In the genomic region with DNA sequence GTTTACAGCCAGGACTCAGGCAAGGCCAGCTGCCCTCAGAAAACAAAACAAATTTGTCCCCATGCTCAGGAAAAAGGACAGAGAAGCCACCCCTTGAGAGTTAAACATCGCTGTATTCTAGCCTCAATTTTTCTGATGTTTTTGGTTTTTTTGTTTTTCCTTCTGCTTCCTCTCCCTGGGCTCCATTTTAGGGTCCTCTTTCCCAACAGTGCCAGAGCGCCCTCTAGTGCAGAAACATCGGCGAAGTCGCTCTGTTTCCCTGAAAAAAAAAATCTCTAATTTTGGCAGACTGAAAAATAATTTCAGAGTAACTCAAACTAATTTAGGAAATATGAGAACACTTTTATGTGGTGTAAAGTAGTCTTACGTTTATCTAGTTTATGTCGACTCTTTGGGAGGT, we compare ENCODE assay signal across 8 mouse cellular contexts. TPM values are rescaled to one million over a fixed set of nuclear protein-coding genes. Genes with fewer than 3 reads are reported as not detected.
DNase-seq lines count a peak whose midpoint lies in the region; ATAC-seq and TF ChIP-seq lines count a peak whose summit lies in the region.

No protein-coding gene starts in this region.

- TF ChIP-seq POLR2A in testis, adult 2 months (IDR thresholded peaks at IDR 0.05; ENCODE audit: control insufficient read depth, low read depth, low read length), result no peak

- H3K27ac ChIP-seq in gastrocnemius, adult 2 months, result no peak overlapping the region
- H3K27ac ChIP-seq in heart, postnatal 0 days (ENCODE audit: low read depth), result no peak overlapping the region
- no peak overlapping the region for H3K27ac ChIP-seq in testis, adult 2 months (ENCODE audit: control insufficient read depth, insufficient read depth, low read depth, low read length)

- in situ Hi-C loops in Patski (cut with MboI; ENCODE audit: low pct_unique_long_range_greater_than_20kb), result loop anchor here (25.0 kb wide), 1 partner anchor 957 kb away; no protein-coding TSS in a partner anchor

- no peak for TF ChIP-seq EP300 in heart, postnatal 0 days (IDR thresholded peaks at IDR 0.05; ENCODE audit: low read depth)

- CTCF ChIA-PET in Patski (lab: Charles Lee), result interaction anchor here (1.0 to 1.3 kb wide), 2 partner anchors 16 to 732 kb away, joined by 3 to 4 read pairs; no protein-coding TSS in a partner anchor

- H3K9me3 ChIP-seq in heart, postnatal 0 days (replicated peaks; ENCODE audit: control insufficient read depth, low read length), result no peaks in the 10 kb centered on the region

- no peak for ATAC-seq in Patski
- no peak for ATAC-seq in heart, postnatal 0 days (ENCODE audit: insufficient read depth, low read depth)

- 2% methylated on average over 7 of the region's 7 CpGs for WGBS in heart, postnatal 0 days

- no peaks in the 10 kb centered on the region for H3K36me3 ChIP-seq in heart, postnatal 0 days (replicated peaks; ENCODE audit: control insufficient read depth, insufficient read depth, low read length)
- no peaks in the 10 kb centered on the region for H3K36me3 ChIP-seq in testis, adult 2 months (ENCODE audit: control insufficient read depth, insufficient read depth, low read length)

- intact Hi-C loops in gastrocnemius, adult 2 months (cut with DNase I), result loop anchor here (10.0 kb wide), 1 partner anchor 624 kb away; no protein-coding TSS in a partner anchor

- no peak overlapping the region for H3K9ac ChIP-seq in heart, postnatal 0 days (replicated peaks; ENCODE audit: low read depth, low read length)

- no peak overlapping the region for H3K4me3 ChIP-seq in gastrocnemius, adult 2 months
- no peak overlapping the region for H3K4me3 ChIP-seq in heart, postnatal 0 days (ENCODE audit: low read depth, low read length)
- no peak overlapping the region for H3K4me3 ChIP-seq in testis, adult 2 months (ENCODE audit: control insufficient read depth, low read depth, low read length)

- peak; percentile 64 for DNase-seq in gastrocnemius, adult 2 months
- no peak for DNase-seq in gastrocnemius, adult 8-10 months (ENCODE audit: low spot score in 2 of 2)
- DNase-seq in Patski (ENCODE audit: low read depth, low spot score), result no peak
- peak; percentile 67 for DNase-seq in cerebellum, postnatal 36 days
- DNase-seq in heart, postnatal 0 days (ENCODE audit: low spot score), result peak; percentile 58
- peak; percentile 72 to 84 for DNase-seq in left cerebral cortex, adult 18-20 months (ENCODE audit: low spot score in 2 of 2)
- peak; percentile 76 for DNase-seq in mesoderm, embryonic 11.5 days (ENCODE audit: low read depth, low spot score)

- no peak overlapping the region for H3K4me2 ChIP-seq in heart, postnatal 0 days (ENCODE audit: low read depth, low read length)

- POLR2A ChIA-PET in Patski (lab: Charles Lee), result interaction anchor here (1.2 kb wide), 1 partner anchor 20 kb away, joined by 3 read pairs; no protein-coding TSS in a partner anchor

- H3K27me3 ChIP-seq in Patski, result peaks cover 29% of the 10 kb centered on the region
- no peaks in the 10 kb centered on the region for H3K27me3 ChIP-seq in heart, postnatal 0 days (ENCODE audit: control insufficient read depth, insufficient read depth, low read length)
- no peaks in the 10 kb centered on the region for H3K27me3 ChIP-seq in testis, adult 2 months (ENCODE audit: control insufficient read depth, insufficient read depth, low read length)

- peak; percentile 79 for TF ChIP-seq CTCF in gastrocnemius, adult 2 months (IDR thresholded peaks at IDR 0.05)
- peak; percentile 87 for TF ChIP-seq CTCF in Patski (IDR thresholded peaks at IDR 0.05)
- TF ChIP-seq CTCF in heart, postnatal 0 days (IDR thresholded peaks at IDR 0.05; ENCODE audit: low read depth), result peak; percentile 79
- TF ChIP-seq CTCF in testis, adult 2 months (IDR thresholded peaks at IDR 0.05; ENCODE audit: control insufficient read depth, insufficient read depth, insufficient replicate concordance, low read depth, low read length), result peak; percentile 43; the same call in 1 of the 2 replicates

- H3K4me1 ChIP-seq in heart, postnatal 0 days (ENCODE audit: control insufficient read depth, insufficient read depth), result no peaks in the 10 kb centered on the region
- no peaks in the 10 kb centered on the region for H3K4me1 ChIP-seq in testis, adult 2 months (ENCODE audit: control insufficient read depth, insufficient read depth, low read length)

RNA-seq across cellular contexts. Expression of gene Dmgdh, which starts 44.7 kb away (rescaled TPM):
- total RNA-seq in gastrocnemius, adult 2 months (2021), result not detected
- total RNA-seq in gastrocnemius, adult 8-10 months (2022), result under 1 TPM in 1 of 4 experiments, not detected in 3; 0.13 TPM
- not detected for polyA plus RNA-seq in Patski (2021)
- 0.04 TPM in 1 of 2 replicates, not detected in the other for total RNA-seq in heart, postnatal 0 days (2014; rRNA removed; ENCODE audit: low replicate concordance)
- not detected in 2 replicates for polyA plus RNA-seq in heart, postnatal 0 days (2015; fragmentation: Nextera tagmentation; extraction: Ambion mirVana)
- under 1 TPM; 0.58 to 0.59 TPM for total RNA-seq in left cerebral cortex, adult 18-20 months (2021)
- polyA plus RNA-seq in testis, adult 2 months (2012; rRNA removed), result 0.12 and 0.17 TPM in 2 replicates

RNA-seq across cellular contexts. Expression of gene Bhmt2, which starts 44.8 kb away (rescaled TPM):
- total RNA-seq in gastrocnemius, adult 2 months (2021), result not detected
- not detected for total RNA-seq in gastrocnemius, adult 8-10 months (2022)
- polyA plus RNA-seq in Patski (2021), result 0.04 TPM
- total RNA-seq in heart, postnatal 0 days (2014; rRNA removed; ENCODE audit: low replicate concordance), result not detected in 2 replicates
- not detected in 2 replicates for polyA plus RNA-seq in heart, postnatal 0 days (2015; fragmentation: Nextera tagmentation; extraction: Ambion mirVana)
- under 1 TPM; 0.23 to 0.40 TPM for total RNA-seq in left cerebral cortex, adult 18-20 months (2021)
- polyA plus RNA-seq in testis, adult 2 months (2012; rRNA removed), result 1.4 and 1.7 TPM in 2 replicates

RNA-seq across cellular contexts. Expression of gene Arsb, which starts 52.5 kb away (rescaled TPM):
- 1 to 10 TPM; 2.4 to 3.3 TPM for total RNA-seq in gastrocnemius, adult 2 months (2021)
- total RNA-seq in gastrocnemius, adult 8-10 months (2022), result 1 to 10 TPM; 1.7 to 2.7 (median 2.2) TPM
- polyA plus RNA-seq in Patski (2021), result 82.1 TPM
- 5.0 and 6.2 TPM in 2 replicates for total RNA-seq in heart, postnatal 0 days (2014; rRNA removed; ENCODE audit: low replicate concordance)
- polyA plus RNA-seq in heart, postnatal 0 days (2015; fragmentation: Nextera tagmentation; extraction: Ambion mirVana), result 3.0 and 3.1 TPM in 2 replicates
- 10 to 100 TPM; 78.5 to 79.3 TPM for total RNA-seq in left cerebral cortex, adult 18-20 months (2021)
- 5.8 and 6.9 TPM in 2 replicates for polyA plus RNA-seq in testis, adult 2 months (2012; rRNA removed)

Comparison
In these comparisons a context has a peak if more than half of its experiments do, and no peak if none do; other contexts are left out.
1. DNase-seq: peak in gastrocnemius, adult 2 months (single experiment), cerebellum, postnatal 36 days (2 of 2), heart, postnatal 0 days (single experiment), left cerebral cortex, adult 18-20 months (2 of 2) and mesoderm, embryonic 11.5 days (single experiment); none in gastrocnemius, adult 8-10 months (0 of 2) and Patski (single experiment).
2. RNA of gene Arsb, which starts 52.5 kb away (total RNA-seq): 78.5 to 79.3 TPM in left cerebral cortex, adult 18-20 months; 5.0 to 6.2 TPM in heart, postnatal 0 days, 2.4 to 3.3 TPM in gastrocnemius, adult 2 months and 1.7 to 2.7 TPM in gastrocnemius, adult 8-10 months; every median in the first group is over 10 times any median in the second.
3. Peak in every context shown above with its lines, with median percentiles within 50 percentile points of each other: CTCF ChIP-seq.